Mouse (Mus musculus) spleen, adult 2 months (tissue): ENCODE data around the gene Tpcn2. TPM values are rescaled to one million over a fixed set of nuclear protein-coding genes. Genes with fewer than 3 reads are reported as not detected.

Experiments
- DNase-seq, 2 experiments: peaks; one replicate each; pipeline versions ENCODE4 v3.0.0 to v3.0.0-alpha.2; 2012 to 2021; ENCODE audit warnings: low spot score in 2 of 2, low read depth in 1 of 2
- H3K27ac ChIP-seq: fragments of 200-500 bp; 2 replicates; pipeline ENCODE4 v1.5.1; 2012; ENCODE audit warnings: low read length, inconsistent platforms; ENCODE audit not compliant: insufficient read depth
- H3K27me3 ChIP-seq: fragments of 200-500 bp; 2 replicates; pipeline ENCODE4 v1.6.1; 2012; ENCODE audit warnings: mild to moderate bottlenecking, moderate library complexity, low read length, inconsistent platforms; ENCODE audit not compliant: control insufficient read depth, insufficient read depth
- H3K36me3 ChIP-seq: fragments of 200-500 bp; 2 replicates; pipeline ENCODE4 v1.6.1; 2012; ENCODE audit warnings: mild to moderate bottlenecking, low read length, inconsistent platforms; ENCODE audit not compliant: control insufficient read depth, insufficient read depth
- H3K4me1 ChIP-seq: fragments of 200-500 bp; 2 replicates; pipeline ENCODE4 v1.6.1; 2011; ENCODE audit warnings: inconsistent platforms; ENCODE audit not compliant: control insufficient read depth, insufficient read depth, insufficient read length
- H3K4me3 ChIP-seq: fragments of 200-500 bp; 2 replicates; pipeline ENCODE4 v1.5.1; 2011; ENCODE audit warnings: mild to moderate bottlenecking, inconsistent platforms; ENCODE audit not compliant: insufficient read depth, insufficient read length; ENCODE audit errors: extremely low read depth
- CTCF ChIP-seq: fragments of 200-500 bp; IDR thresholded peaks from 2 replicates; pipeline ENCODE4 v1.5.1; 2011; ENCODE audit warnings: mild to moderate bottlenecking, inconsistent platforms; ENCODE audit not compliant: insufficient read depth, insufficient read length, insufficient replicate concordance; ENCODE audit errors: extremely low read depth
- POLR2A ChIP-seq: fragments of 200-500 bp; IDR thresholded peaks from 2 replicates; pipeline ENCODE4 v1.6.1; 2011; ENCODE audit warnings: low read depth, low read length, inconsistent platforms
- WGBS: fragments of 180-500 bp; shearing (Covaris S2); methylation state at CpG from one replicate; pipeline ENCODE4 v1.1.7; 2018; 5-methylcytosine and 5-hydroxymethylcytosine counted together
- polyA plus RNA-seq: library from polyadenylated mRNA; depleted of rRNA; stranded (reverse); fragments of >200 nt; gene quantifications from 2 replicates; pipeline ENCODE4 v1.2.3, GENCODE M21; 2012

Gene Tpcn2
- polyA plus RNA-seq, 1 experiment = 31.3 TPM

GRCm38 (mm10) chr7:145195186-145195927, 88.5 kb downstream of the Tpcn2 start:
- DNase-seq = no peak
- H3K4me3 ChIP-seq = no peak overlapping the region
- no peak overlapping the region for H3K27ac ChIP-seq
- no peaks in the 10 kb centered on the region for H3K36me3 ChIP-seq
- TF ChIP-seq CTCF = no peak
- no peak for TF ChIP-seq POLR2A
- 66% methylated on average over 5 of the region's 5 CpGs for WGBS
- H3K4me1 ChIP-seq = no peaks in the 10 kb centered on the region; the same call in 1 of the 2 replicates
- H3K27me3 ChIP-seq = no peaks in the 10 kb centered on the region

GRCm38 (mm10) chr7:145194455-145195161, 89.2 kb downstream of the Tpcn2 start:
- Histone ChIP-seq H3K27me3 (no peaks in the 10 kb centered on the region), H3K4me1 (no peaks in the 10 kb centered on the region; the same call in 1 of the 2 replicates), H3K4me3 (no peak overlapping the region), H3K36me3 (no peaks in the 10 kb centered on the region), H3K27ac (no peak overlapping the region)
- no peak for DNase-seq
- 57% methylated on average over 3 of the region's 3 CpGs for WGBS
- no peak for TF ChIP-seq POLR2A

DNA sequence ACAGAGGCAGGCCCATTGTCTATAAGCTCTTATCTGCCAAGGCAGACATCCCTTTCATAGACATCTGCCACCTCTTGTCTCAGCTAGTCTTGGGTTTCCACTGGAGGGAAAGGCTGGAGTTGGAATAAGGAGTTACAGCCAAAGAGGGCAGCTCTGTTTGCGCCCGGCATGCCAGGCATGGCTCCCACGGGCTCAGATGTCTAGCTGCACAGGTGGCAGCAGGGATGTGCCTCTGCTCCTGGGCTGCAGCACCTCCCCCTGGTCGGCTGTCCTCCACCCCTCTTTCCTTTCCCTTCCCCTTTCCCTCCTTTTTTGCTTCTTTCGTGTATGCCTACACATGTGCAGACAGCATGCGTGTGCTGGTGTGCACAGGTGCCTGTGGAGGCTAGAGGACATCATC, 91.0 kb downstream of the Tpcn2 start:
- WGBS = 84% methylated on average over 6 of the region's 6 CpGs
- Histone ChIP-seq H3K4me3 (no peak overlapping the region), H3K27me3 (no peaks in the 10 kb centered on the region)

DNA sequence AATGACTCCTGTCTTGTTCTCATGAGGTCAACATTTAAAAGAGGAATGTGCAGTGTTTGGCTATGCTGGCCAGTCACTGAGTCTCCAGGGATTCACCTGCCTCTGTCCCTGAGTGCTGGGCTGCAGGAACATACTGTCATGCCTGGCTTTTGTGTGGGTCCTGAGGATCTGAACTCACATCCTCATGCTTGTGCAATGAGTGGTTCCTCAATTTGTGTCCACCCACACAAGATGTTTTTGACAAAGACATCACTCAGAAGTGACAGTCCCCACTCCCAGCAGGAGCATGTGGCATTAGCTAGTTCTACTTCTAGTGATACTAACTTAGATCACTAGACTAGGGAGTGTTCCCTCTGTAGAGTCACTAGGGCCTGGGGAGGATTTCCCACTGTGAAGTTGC, 93.3 kb downstream of the Tpcn2 start:
- TF ChIP-seq CTCF = no peak
- no peak for TF ChIP-seq POLR2A
- DNase-seq = no peak
- no peak overlapping the region for H3K4me3 ChIP-seq
- H3K36me3 ChIP-seq = no peaks in the 10 kb centered on the region
- H3K4me1 ChIP-seq = no peaks in the 10 kb centered on the region; the same call in 1 of the 2 replicates
- H3K27ac ChIP-seq = no peak overlapping the region
- no peaks in the 10 kb centered on the region for H3K27me3 ChIP-seq

More for the DNA sequence above, 91.0 kb downstream of the Tpcn2 start:
- Histone ChIP-seq H3K36me3 (no peaks in the 10 kb centered on the region), H3K27ac (no peak overlapping the region), H3K4me1 (no peaks in the 10 kb centered on the region; the same call in 1 of the 2 replicates)
- DNase-seq = no peak
- TF ChIP-seq POLR2A (no peak), CTCF (no peak)

GRCm38 (mm10) chr7:145189342-145189741, 94.5 kb downstream of the Tpcn2 start:
- H3K27me3 ChIP-seq = no peaks in the 10 kb centered on the region

GRCm38 (mm10) chr7:145187802-145188201, 96.0 kb downstream of the Tpcn2 start:
- no peaks in the 10 kb centered on the region for H3K36me3 ChIP-seq
- H3K27me3 ChIP-seq = no peaks in the 10 kb centered on the region
- no peak overlapping the region for H3K4me3 ChIP-seq
- no peaks in the 10 kb centered on the region for H3K4me1 ChIP-seq
- DNase-seq = no peak
- 72% methylated on average over 3 of the region's 3 CpGs for WGBS
- no peak overlapping the region for H3K27ac ChIP-seq
- TF ChIP-seq POLR2A (no peak), CTCF (no peak)

More at GRCm38 (mm10) chr7:145189342-145189741, 94.5 kb downstream of the Tpcn2 start:
- DNase-seq = no peak
- H3K4me3 ChIP-seq = no peak overlapping the region
- no peak overlapping the region for H3K27ac ChIP-seq
- no peaks in the 10 kb centered on the region for H3K36me3 ChIP-seq
- TF ChIP-seq CTCF (no peak), POLR2A (no peak)
- no peaks in the 10 kb centered on the region; the same call in 1 of the 2 replicates for H3K4me1 ChIP-seq
- WGBS = 86% methylated on average over 8 of the region's 8 CpGs

DNA sequence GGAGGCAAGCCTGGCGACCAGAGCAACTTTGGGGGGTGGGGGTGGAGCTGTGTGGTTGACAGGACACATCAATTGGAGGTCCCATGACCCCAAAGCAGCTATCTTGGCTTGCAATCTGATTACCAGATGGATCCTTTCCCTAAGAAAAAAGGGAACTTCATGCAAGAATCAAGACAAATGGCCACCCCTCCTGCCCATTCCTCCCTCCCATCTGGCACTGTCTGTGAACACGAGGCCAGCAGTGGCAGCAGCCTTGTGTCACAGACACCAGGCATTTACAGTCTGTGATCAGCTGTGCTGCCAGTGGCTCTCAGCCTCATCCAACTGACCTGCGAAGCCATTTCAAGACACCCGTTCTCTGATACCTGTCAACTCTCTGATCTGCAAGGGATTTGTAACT, 101.4 kb downstream of the Tpcn2 start:
- DNase-seq = no peak
- TF ChIP-seq CTCF (no peak), POLR2A (no peak)
- H3K4me1 ChIP-seq = no peaks in the 10 kb centered on the region
- no peak overlapping the region for H3K4me3 ChIP-seq
- H3K27ac ChIP-seq = no peak overlapping the region
- no peaks in the 10 kb centered on the region for H3K36me3 ChIP-seq
- no peaks in the 10 kb centered on the region for H3K27me3 ChIP-seq
- 53% methylated on average over 4 of the region's 4 CpGs for WGBS
